Mouse (Mus musculus) c-Kit-positive CD71-negative TER-119-negative erythroid progenitor cells, embryonic 14.5 days (primary cell): ENCODE data around the gene Gm47289.

Experiments used
- DNase-seq: peaks from one replicate; pipeline ENCODE4 v3.0.0-alpha.2; 2013; ENCODE audit warnings: low read depth

Gm47289 gene

DNA sequence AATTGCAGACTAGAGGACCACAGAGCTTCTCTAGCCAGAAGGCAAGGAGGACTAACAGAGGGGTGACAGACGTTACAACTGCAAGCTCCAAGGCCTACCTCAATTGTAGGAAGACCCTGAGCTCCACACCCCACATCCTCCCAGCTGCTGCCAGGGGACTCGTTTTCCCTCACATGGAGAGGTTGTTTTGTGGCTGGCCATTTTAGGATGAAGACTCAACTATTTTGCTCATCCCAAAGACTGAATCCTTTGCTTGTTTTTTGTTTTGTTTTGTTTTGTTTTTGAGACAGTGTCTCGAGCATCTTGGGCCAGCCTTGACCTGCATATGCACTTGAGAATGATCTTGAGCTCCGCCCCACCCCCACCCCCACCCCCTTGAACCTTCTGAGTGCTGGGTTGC, at the start of gene Gm47289:
TSS of gene Gm47289 (plus strand) at position 301 of the 400 bp plus-strand sequence.
- no peak for DNase-seq

DNA sequence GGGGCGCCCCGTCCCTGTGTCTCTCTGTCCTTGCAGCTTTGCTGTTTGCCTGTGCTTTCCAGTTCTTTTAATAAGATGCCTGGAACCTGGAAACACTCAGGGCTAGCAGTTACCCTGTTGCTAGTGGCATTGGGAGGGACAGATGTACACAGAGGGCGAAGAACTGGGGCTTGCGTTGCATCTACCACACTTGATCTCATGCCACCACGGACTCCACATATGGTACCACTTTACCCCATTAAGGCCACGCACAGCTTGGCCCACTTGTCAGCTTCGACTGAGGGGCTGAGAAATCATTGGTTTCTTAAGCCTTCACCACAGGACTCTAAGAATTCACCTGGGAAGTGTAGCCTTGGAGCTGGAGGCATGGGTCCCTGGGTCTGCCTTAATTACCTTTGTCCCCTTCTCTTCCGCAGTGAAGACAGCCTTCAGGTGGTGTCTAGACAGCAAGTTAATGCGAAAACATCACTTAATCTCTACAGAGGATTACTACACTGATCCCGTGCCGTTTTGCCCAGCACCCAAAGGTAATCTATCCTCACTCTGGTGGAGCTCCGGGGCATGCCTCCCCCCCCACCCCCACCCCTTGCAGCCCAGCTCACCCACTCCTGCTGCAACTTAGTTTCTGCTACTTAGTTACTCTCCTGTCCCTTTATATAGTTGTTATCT, 49.1 kb upstream of the Gm47289 start:
- DNase-seq: no peak

DNA sequence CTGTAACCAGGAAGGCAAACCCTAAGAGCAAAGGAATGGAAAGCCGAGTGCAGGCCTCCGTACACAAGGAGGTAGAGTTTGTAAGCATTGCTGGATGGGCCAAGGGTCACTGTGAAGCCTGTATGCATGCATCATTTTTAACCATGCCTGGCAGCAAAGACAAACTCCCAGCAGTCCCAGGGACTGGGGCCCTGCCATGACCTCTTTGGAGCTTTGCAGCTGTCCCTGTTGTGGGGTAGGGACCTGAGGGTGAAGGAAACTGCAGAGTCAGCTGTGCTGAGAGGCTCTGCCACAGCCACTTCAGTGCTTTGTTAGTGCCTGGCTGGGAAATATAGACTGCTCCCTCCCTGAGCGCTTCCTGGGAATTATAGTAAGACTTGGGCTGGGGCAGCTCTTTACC, 48.3 kb upstream of the Gm47289 start:
- no peak for DNase-seq

DNA sequence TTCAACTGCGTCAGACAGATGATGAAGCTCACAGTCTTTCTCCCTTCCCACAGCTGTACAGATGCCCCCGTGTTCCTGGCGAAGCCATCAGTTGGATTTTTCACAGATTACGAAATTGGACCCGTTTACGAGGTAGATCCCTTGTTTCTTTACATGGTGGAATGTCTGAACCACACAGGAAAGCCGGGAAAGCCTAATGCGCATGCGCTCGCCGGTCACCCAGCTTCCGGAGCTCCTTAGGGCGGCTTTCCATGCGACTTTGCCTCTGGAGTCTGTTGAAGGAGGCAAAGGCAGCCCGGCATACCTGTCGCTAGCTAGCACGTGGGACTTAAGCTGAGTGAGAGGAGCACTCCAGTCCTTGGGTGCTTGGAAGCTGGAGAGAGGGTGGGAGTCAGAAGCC, 44.0 kb upstream of the Gm47289 start:
- no peak for DNase-seq

DNA sequence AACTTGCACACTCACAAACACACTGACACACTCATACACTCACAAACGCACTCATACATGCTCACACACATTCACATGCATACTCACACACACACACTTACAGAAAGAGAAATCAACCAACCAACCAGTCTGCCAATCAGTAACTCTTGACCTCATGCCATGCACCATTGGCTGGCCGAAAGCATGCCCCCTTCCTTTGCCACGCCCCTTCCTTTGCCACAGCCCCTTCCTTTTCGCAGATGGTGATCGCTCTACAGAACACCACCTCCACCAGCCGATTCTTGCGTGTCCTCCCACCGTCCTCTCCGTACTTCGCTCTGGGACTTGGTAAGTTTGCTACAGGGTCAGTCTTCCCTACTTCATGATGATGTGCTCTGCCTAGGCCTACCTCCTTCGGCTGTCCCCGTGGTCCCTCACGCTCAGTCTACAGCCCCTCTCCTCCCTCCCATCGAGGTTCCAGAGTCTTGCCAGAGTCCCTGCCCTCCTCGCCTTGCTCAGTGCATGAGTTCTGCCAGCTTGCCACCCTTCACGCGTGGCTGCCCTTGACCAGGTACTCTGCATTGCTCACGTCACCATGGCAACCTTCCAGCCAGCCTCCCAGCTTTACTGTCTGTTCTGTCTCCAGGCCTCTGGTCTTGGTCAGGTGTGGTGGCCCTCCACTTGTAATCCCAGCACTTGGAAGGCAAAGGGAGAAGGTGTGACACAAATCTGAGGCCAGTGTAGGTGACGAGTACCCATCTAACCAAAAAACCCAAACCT, 39.4 kb upstream of the Gm47289 start:
- no peak for DNase-seq

DNA sequence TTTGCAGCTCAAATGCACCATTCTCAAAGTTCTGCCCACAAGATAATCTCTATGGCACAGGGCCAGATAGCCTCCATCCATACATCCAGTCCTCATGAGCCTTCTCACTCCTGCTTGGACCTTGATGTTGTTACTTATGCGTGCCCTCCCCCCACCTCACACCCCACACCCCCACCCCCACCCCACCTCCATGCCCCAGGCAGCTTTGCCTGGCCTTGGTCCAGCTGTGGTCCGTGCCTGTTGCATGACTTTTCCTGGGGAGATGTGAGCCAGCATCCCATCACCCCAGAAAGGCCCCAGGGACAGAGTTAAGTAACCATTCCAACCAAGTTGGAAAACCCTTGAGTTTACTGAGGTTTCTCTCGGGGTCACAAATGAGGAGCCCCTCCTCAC, 38.8 kb upstream of the Gm47289 start:
- no peak for DNase-seq

DNA sequence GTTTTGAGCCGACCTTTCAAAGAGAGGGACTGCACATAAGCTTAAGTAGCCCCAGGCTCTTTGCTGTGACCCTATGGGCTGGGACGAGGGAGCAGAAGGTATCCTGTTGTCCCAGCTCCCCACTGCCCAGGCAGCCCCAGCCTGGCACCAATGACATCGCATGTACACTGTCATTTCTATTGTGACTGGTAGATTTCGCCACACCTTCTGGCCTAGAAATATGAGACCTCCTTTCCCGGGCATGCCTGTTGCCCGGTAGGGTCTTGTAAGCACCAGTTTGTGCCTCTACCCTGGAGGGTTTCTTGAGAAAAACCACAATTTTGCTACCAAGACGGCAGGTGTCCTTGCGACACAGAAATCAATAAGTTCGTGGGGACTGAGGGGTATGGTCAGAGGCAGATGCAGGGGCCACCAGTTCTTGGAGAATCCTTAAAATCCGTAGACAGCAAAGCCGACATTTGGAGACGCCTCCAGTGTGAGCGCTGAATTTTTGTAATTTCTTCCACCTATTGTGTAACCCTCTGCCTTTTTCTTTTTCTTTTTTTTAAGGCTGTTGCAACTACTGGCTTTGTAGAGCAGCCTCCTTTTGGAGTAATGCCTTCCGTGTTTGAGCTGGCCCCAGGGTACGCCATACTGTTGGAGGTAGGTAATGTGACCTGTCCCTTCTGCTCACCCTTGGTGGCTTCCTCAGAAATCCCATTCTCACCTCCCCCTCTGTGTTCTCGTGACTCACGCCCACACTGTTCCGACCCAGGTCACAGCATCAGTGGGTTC, 36.2 kb upstream of the Gm47289 start:
- DNase-seq: no peak

DNA sequence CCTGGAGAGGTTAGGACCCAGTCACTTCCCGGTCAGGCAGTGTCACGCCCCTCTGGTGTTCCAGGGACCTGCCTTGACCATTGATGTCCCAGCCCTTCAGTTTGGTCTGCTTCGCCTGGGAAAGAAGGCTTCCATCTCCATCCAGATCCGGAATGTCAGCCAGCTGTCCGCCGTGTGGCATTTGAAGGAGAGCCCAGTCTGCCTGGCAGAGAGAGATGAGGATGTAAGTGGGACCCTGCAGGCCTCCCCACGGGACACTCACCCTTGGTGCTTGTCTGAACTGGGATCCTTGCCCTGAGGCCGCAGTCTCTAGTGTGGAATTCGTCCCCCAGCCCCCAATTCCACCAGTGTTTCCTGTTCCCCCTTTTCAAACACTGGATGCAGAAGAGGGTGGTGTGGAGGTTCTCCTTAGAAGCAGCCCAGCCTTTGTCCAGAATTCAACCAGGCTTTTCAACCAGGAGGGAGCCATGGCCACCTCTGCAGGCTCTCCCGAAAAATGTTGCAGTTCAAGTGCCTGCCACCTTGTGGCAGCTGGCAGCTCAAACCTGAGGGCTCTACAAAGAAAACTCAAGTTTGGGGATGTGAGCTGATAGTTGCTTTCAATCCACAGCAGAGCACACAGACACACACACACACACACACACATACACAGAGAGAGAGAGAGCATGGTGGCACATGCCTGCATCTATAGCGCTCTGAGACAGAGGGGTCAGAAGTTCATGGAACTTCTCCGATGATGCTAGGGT, 30.4 kb upstream of the Gm47289 start:
- no peak for DNase-seq

DNA sequence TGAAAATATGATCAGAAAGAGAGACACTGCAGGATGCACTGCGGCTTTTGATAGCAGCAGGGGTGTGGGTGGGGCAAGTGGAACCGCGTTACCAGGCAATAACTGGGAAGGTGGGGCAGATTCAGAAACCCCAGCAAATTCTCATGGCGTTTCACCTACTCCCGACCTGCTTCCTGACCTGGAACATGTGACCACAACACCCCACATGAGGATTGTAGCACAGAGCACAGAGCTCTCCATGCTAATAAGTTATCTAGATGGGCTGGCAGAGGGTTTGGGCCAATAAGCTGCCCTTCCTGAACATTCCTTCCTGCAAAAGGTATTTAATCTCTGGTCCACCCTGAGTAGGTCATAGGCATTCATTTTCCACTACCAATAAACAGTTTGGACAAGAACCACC, 28.3 kb upstream of the Gm47289 start:
- DNase-seq: no peak

DNA sequence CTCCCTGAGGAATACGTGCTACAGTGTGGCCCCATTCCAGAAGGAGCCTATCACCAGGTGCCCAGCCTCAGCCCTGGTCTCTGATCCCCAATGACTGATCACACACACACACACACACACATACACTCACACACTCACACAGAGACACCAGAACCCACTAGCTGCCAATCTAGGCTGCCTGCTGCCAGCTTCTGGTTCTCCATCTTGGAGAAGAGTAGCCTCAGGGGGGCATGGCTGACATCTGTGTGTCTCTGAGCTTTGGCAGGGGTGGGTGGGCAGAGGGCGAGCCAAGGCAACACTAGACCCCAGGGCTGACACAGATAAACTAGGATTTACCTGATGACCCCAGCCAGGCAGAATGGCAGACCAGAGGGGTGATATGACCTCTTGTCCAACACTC, 20.1 kb upstream of the Gm47289 start:
- DNase-seq: no peak

DNA sequence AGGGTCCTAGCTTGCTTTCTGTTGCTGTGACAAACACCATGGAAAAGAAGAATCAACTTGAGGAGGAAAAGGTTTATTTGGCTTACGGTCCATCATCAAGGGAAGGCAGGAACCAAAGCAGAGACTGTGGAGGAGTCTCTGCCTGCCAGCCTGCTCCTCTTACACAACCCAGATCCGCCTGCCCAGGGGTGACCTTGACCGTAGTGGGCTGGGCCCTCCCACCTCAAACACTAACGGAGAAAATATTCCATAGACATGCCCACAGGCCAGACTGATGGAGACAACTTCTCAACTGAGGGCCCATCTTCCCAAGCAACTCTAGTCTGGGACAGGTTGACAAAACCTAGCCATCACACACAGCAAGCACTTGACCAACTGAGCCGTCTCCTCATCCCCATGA, 16.9 kb upstream of the Gm47289 start:
- DNase-seq: no peak

DNA sequence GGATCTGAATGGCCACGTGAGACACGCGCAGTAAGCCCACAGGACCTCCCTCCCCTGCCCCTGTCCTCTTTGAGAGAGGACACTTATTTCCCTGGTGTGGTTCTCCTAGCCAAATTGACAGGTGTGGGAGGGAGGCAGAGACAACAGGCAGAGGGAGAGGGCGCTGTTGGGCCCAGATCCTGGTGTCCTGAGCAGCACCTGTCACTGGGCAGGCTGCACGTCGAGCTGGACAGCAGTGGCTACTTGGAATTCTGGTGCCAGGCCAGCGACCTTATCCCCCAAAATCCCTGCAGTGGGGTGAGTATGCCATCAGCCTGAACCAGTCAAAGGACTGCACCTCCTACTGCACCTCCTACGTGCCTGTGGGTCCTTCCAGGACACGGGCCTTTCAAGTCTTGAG, 15.6 kb upstream of the Gm47289 start:
- DNase-seq: no peak

DNA sequence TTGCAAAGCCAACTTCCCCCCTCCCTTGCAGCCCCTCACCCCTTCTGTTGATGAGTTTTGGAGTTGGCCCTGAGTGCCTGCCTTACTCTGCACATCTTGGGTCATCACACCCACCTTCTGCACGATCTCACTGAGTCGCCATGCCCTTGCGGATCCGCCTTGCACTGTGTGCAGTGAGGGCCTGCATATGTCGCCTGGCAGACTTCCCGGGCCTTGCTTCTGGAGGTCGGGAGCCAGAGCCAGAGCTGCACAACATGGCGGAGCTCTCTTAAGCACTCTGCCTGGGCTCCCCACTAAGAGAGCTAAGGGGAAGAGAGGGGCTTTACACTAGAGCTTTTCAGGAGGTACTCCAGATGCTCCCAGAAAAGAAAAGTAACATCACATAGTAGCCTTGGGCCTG, 14.3 kb upstream of the Gm47289 start:
- no peak for DNase-seq

DNA sequence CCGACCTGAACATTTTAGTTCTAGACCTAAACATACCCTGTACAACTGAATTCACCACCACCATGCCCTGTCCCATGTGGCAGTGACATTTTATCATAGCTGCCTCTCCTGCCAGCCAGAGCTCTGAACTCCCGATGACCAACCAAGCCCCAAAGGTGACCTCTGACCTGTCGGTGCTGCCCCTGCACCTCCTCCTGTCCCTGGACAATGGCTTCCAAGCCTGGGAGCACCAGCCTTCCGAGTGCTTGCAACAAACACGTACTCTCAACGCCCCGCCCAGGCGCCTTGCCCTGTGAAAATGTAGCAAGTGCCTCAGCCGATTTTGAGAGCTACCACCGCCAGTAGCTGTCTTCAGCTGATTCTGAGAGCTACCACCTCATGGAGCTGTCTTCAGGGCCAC, 13.8 kb upstream of the Gm47289 start:
- no peak for DNase-seq

DNA sequence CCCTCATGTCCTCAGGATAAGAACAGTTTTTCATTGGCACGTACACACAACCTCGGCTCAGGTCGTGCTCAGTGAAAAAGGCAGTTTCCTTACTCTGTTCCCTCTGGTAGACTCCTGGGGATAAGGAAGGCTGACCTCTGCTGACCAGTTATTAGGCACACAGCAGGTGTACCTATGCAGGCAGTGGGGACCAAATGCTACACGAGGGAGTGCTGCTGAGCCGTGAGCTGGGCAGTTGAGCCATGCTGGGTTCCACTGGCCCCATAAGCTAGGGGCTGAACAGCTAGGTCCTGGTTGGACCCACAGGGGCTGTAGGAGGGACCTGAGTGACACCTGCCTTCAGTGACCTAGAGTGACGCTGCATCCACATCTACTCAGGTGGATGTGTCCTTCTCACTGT, 13.3 kb upstream of the Gm47289 start:
- DNase-seq: no peak

DNA sequence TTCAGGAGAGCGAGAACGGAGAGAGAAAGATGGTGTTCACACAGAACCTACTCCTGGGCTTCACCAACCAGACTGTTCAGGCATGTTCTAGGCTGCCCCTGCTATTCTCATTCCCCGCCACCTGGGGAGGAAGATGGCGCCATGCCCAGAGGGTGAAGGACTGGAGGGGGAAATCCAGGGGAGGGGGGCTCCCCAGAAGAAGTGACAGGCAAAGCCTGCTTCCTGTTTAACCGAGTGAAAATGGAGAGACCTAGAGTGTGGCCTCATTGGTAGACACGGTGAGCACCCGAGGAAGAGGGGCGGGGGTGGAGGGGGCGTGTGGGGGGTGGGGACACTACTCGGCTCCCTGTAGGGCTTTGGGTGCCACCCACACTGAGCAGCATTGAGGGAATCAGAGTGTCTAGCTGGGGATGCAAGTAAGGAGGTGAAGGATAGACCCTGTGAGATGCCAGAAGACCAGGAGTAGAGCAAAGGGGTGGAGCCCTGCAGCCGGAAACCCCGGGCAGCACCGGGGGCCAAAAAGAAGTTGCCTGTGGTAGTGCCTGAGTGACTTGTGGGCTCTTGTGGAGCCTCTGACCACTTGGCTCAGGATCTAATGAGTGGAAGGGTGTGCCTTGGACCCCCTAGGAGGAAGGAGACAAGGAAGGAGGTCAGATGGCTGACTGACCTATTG, 12.7 kb upstream of the Gm47289 start:
- no peak for DNase-seq

DNA sequence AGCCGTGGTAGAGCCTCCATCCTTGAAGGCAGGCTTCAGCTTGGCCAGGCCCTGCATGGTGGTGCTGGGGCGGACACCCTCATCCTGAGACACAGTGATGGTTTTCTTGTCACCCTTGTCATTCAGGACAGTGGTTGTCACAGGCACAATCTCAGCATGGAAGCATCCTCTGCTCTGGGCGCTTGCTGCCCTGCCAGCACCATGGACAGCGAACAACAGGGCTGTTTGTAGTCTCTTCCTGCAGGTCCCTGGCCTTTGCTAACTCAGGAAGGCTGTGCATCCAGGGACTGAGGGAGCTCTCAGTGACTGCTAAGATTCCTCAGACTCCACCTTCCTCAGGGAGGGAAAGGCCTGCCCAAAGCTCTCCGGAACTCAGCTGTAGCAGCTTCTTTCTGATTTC, 9.4 kb upstream of the Gm47289 start:
- DNase-seq: peak; percentile 36

DNA sequence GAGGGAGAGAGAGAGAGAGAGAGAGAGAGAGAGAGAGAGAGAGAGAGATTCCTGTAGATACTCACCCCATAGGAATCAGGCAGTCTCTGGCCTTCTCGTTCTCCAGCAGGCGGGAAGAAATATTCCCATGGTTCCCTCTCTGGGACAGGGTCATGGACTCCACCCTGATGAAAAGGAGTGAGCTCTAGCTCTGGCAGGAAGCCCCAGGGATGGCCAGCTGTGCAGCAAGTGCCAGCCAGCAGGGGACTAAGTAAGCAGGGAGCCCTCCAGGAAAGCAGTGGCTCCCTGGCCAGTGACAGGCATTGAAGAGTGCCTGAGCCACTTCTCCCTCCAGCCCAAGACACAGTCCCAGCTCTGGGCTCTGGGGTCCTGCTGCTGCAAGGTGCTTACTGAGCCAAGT, 7.2 kb upstream of the Gm47289 start:
- DNase-seq: no peak

DNA sequence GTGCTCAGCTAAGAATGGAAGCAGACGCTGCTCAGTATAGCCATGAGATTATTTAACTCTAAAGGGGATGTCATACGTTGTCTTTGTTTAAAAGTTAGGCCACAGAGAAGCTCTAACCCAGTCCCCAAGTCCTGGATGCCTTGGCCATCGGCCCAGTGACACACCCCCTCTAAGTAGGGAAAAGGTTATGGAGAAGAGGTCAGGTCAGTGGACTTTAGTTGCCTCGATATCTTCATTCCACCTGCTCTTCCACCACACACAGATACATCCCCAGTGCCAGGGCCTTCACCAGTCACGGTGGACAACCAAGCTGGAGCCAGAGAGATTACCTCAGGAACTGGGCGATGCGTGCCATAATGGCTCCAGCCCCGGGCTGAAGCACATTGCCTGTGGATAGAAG, 3.5 kb upstream of the Gm47289 start:
- no peak for DNase-seq

DNA sequence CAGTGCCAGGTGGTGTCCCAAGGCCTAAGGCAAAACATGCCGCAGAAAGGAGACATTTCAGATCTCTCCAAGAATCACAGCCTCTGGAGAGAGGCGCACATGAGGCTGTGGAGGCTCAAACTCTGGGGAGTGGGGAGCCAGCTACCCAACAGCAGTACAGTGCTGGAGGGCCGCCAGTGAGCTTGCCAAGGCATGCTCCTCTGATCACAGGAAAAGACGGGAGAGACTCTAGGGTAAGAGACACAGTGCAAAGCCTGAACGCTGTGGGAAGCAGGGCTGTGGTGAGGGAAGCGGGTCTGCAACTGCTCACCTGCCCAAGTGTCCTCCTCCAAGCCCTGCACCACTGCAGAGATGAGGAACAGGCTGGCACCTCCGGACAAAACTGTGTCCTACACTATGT, 3.1 kb upstream of the Gm47289 start:
- no peak for DNase-seq

DNA sequence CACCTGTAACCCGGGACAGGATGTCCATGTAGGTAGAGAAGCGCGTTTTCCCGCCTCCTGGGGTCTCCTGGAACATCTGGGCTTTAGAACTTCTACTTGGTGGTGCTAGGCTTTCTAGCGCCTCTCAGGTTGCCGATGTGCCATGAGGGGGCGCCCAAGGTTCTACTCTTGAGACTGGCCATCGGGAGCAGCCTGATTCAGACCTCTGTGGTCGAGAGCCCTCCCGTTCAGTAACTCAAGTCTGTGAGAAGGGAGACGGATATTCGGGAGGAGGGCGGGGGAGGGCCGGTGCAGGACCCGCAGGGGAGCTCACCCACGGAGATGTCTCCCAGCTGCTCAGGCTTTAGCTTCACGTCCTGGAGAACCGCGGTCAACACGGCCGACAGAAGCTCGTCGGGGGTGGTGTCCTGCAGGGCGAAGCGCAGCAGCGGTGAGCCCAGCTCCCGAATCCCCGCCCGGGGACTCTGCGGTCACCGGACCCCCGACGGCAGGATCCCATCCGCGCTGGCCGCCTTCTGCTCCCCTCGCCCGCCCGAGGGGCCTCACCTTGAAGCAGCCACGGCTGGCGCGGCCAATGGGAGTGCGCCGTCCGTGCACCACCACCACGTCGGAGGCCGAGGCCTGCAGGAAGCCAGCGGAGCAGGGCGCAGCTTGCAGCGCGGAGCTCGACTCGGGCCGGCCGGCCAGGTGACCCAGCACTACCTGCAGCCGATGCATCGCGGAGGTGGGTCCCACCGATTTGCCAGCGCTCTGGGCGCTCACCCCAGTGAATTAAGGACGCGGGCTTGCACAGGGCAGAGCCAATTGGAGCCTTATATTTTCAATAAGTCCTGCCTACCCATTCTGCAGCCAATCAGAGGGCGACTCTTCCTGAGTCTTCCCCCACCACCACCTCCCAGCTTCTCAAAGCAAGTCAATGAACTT, 2.4 kb upstream of the Gm47289 start, which contains the start of gene Acaa1b:
TSS of gene Acaa1b (minus strand) at position 816 of the 924 bp plus-strand sequence.
- peak; percentile 64 for DNase-seq
